Mouse (Mus musculus) brain, embryonic 14.5 days (tissue): ENCODE measurements at regions not wholly inside any gene's neighbourhood (a gene's known extent, or its start where the extent isn't known, plus 50 kb on each side); places are given as distances from the start of the nearest gene placed in this dataset.

Experiments used
- CTCF ChIP-seq: fragments of 200-500 bp; IDR thresholded peaks from 2 replicates; pipeline ENCODE4 v1.5.1; 2012; ENCODE audit warnings: inconsistent platforms, mild to moderate bottlenecking, moderate library complexity, borderline replicate concordance; ENCODE audit not compliant: insufficient read depth, insufficient read length; ENCODE audit errors: extremely low read depth
- POLR2A ChIP-seq: fragments of 200-500 bp; IDR thresholded peaks from 2 replicates; pipeline ENCODE4 v1.6.1; 2012; ENCODE audit warnings: mild to moderate bottlenecking, inconsistent platforms, borderline replicate concordance; ENCODE audit not compliant: poor library complexity, insufficient read depth, insufficient read length, severe bottlenecking; ENCODE audit errors: extremely low read depth

DNA sequence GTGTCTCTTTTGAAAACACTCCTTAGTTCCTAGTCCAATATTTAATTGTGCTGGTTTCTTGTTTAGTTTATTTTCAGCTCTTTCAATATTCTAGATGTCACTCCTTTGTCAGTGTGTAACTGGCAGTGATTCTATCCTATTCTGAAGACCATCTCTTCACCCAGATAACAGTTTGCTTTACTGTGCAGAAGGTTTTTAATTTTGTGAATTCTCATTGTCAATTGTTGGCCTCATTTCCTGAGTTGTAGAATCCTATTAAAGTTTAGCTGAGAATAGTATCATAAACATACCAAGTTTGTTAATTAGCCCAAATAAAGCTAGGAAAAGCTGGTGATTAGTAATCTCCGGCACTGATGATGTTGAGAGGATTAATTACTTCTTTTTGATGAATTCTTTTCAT, 418.4 kb upstream of the Steap1 start:
- TF ChIP-seq POLR2A (no peak), CTCF (no peak)
